Mouse (Mus musculus) CD4-positive, CD25-positive, alpha-beta regulatory T cell, adult 4 months (primary cell): ENCODE data around the gene Pop4. TPM values are rescaled to one million over a fixed set of nuclear protein-coding genes. Genes with fewer than 3 reads are reported as not detected.
"Not testable (repeated sequence)": the region's sequence is repeated elsewhere in the genome, so short reads cannot be mapped to it uniquely, and the experiment has no call there.

Experiments
- ATAC-seq: one replicate; pipeline ENCODE4 v1.8.0; 2017
- polyA plus RNA-seq, 2 experiments: library from polyadenylated mRNA; unstranded; fragments of 100-300 nt; shearing (Covaris generic); gene quantifications; one replicate each; pipeline ENCODE4 v1.2.1; 2017

The Pop4 gene
- polyA plus RNA-seq: 10 to 100 TPM; 28.1 to 28.4 TPM

- ATAC-seq: peak; percentile 97
Measured at GRCm38 (mm10) chr7:38270703-38271510, at the start of gene Pop4. Pop4 (minus strand) TSS chr7:38271423.

- ATAC-seq: no peak
Measured at GRCm38 (mm10) chr7:38320641-38321040, 49.4 kb upstream of the Pop4 start.

- ATAC-seq: not testable (repeated sequence)
Measured at GRCm38 (mm10) chr7:38282192-38282591, 11.0 kb upstream of the Pop4 start.

GRCm38 (mm10) chr7:38272551-38272950 lies 1.3 kb upstream of the Pop4 start:
- no peak for ATAC-seq

- ATAC-seq: no peak
Measured at GRCm38 (mm10) chr7:38271859-38272258, 636 bp upstream of the Pop4 start.

GRCm38 (mm10) chr7:38271511-38271811 lies 238 bp upstream of the Pop4 start:
- ATAC-seq: no peak

- ATAC-seq: no peak
Measured at GRCm38 (mm10) chr7:38267006-38267680, 4.1 kb downstream of the Pop4 start.

GRCm38 (mm10) chr7:38262406-38262805 lies 8.8 kb downstream of the Pop4 start:
- no peak for ATAC-seq

GRCm38 (mm10) chr7:38259631-38260030 lies 11.6 kb downstream of the Pop4 start:
- no peak for ATAC-seq

- no peak for ATAC-seq
Measured at GRCm38 (mm10) chr7:38253441-38253840, 17.8 kb downstream of the Pop4 start.

GRCm38 (mm10) chr7:38251494-38252216 lies 19.6 kb downstream of the Pop4 start:
- no peak for ATAC-seq

GRCm38 (mm10) chr7:38242417-38242816 lies 28.8 kb downstream of the Pop4 start:
- ATAC-seq: no peak

- ATAC-seq: no peak
Measured at GRCm38 (mm10) chr7:38237140-38237539, 34.1 kb downstream of the Pop4 start.

GRCm38 (mm10) chr7:38236400-38237105 lies 34.7 kb downstream of the Pop4 start:
- ATAC-seq: no peak

- ATAC-seq: no peak
Measured at GRCm38 (mm10) chr7:38230285-38230684, 40.9 kb downstream of the Pop4 start.

- ATAC-seq: no peak
Measured at GRCm38 (mm10) chr7:38228329-38228728, 42.9 kb downstream of the Pop4 start.

GRCm38 (mm10) chr7:38227900-38228298 lies 43.3 kb downstream of the Pop4 start, which contains the start of gene Plekhf1:
Plekhf1 (minus strand) TSS chr7:38228016.
- peak; percentile 81 for ATAC-seq

- peak; percentile 17 for ATAC-seq
Measured at GRCm38 (mm10) chr7:38227181-38227899, 43.9 kb downstream of the Pop4 start.

GRCm38 (mm10) chr7:38226226-38226625 lies 45.0 kb downstream of the Pop4 start:
- no peak for ATAC-seq

GRCm38 (mm10) chr7:38224577-38225369 lies 46.5 kb downstream of the Pop4 start:
- no peak for ATAC-seq

- no peak for ATAC-seq
Measured at GRCm38 (mm10) chr7:38220866-38221265, 50.4 kb downstream of the Pop4 start.
